ENCODE assay signal across 8 mouse cellular contexts in the genomic region with DNA sequence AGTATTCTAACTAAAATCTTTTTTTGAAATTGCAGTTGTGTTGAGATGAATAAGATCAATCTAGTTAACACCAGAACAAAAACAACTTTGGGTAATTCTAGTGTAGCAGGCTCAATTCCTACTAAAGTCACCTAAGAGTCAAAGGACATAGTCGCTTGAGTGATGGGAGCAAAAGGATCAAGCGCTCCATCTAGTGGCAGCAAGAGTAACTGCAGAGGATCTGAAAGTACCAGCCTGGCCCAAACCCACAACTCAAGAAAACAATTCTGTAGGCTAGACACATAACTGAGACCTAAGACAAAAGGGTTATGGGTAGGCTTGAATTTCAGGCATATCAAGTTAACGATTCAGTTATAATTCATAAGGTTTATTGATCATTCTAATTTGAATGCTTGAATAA. TPM values are rescaled to one million over a fixed set of nuclear protein-coding genes. Genes with fewer than 3 reads are reported as not detected.
DNase-seq lines count a peak whose midpoint lies in the region; ATAC-seq and TF ChIP-seq lines count a peak whose summit lies in the region.

No protein-coding gene starts in this region.

- no peaks in the 10 kb centered on the region for H3K9me3 ChIP-seq in intestine, embryonic 14.5 days (ENCODE audit: control insufficient read depth, low read length)
- no peaks in the 10 kb centered on the region for H3K9me3 ChIP-seq in intestine, embryonic 15.5 days

- H3K9ac ChIP-seq in intestine, embryonic 14.5 days (ENCODE audit: low read length), result no peak overlapping the region
- no peak overlapping the region for H3K9ac ChIP-seq in intestine, embryonic 15.5 days

- no peaks in the 10 kb centered on the region for H3K27me3 ChIP-seq in intestine, embryonic 14.5 days (replicated peaks; ENCODE audit: control insufficient read depth, insufficient read depth, low read length)
- H3K27me3 ChIP-seq in intestine, embryonic 15.5 days (replicated peaks), result no peaks in the 10 kb centered on the region

- no peak overlapping the region for H3K4me2 ChIP-seq in intestine, embryonic 14.5 days (ENCODE audit: low read length)
- H3K4me2 ChIP-seq in intestine, embryonic 15.5 days (replicated peaks), result no peak overlapping the region

- WGBS in intestine, embryonic 14.5 days, result 3% methylated on average over 3 of the region's 3 CpGs
- 1% methylated on average over 3 of the region's 3 CpGs for WGBS in intestine, embryonic 15.5 days

- no peak overlapping the region for H3K27ac ChIP-seq in intestine, embryonic 14.5 days (ENCODE audit: low read depth)
- H3K27ac ChIP-seq in intestine, embryonic 15.5 days, result no peak overlapping the region
- no peak overlapping the region for H3K27ac ChIP-seq in layer of hippocampus, adult 2 months

- intact Hi-C loops in heart, postnatal 14 days (cut with DNase I), result loop anchor here (1.0 kb wide), 1 partner anchor 251 kb away; no protein-coding TSS in a partner anchor

- H3K4me3 ChIP-seq in intestine, embryonic 14.5 days (ENCODE audit: low read depth, low read length), result no peak overlapping the region
- H3K4me3 ChIP-seq in intestine, embryonic 15.5 days (replicated peaks), result no peak overlapping the region
- no peak overlapping the region for H3K4me3 ChIP-seq in layer of hippocampus, adult 2 months

- no peaks in the 10 kb centered on the region for H3K36me3 ChIP-seq in intestine, embryonic 14.5 days (ENCODE audit: control insufficient read depth, insufficient read depth, low read length)
- H3K36me3 ChIP-seq in intestine, embryonic 15.5 days, result no peaks in the 10 kb centered on the region

- H3K4me1 ChIP-seq in intestine, embryonic 14.5 days (replicated peaks; ENCODE audit: control insufficient read depth, insufficient read depth, low read length), result no peaks in the 10 kb centered on the region
- no peaks in the 10 kb centered on the region for H3K4me1 ChIP-seq in intestine, embryonic 15.5 days (replicated peaks)

- TF ChIP-seq CTCF in layer of hippocampus, adult 2 months (conservative IDR thresholded peaks at IDR 0.05), result peak; percentile 100

- ATAC-seq in intestine, embryonic 14.5 days (replicated peaks; ENCODE audit: low FRiP score, low TSS enrichment, low read depth), result no peak
- no peak for ATAC-seq in intestine, embryonic 15.5 days
- peak; percentile 100 for ATAC-seq in megakaryocyte, adult 5-6 weeks (ENCODE audit: poor library complexity, severe bottlenecking)

- DNase-seq in intestine, embryonic 14.5 days (ENCODE audit: low spot score), result peak; percentile 58
- DNase-seq in adrenal gland, adult 18-20 months (ENCODE audit: low spot score in 2 of 2), result peak; percentile 48 to 52
- DNase-seq in embryo, embryonic 11 days, result peak; percentile 65
- peak; percentile 55 to 74 for DNase-seq in heart, postnatal 14 days
- peak; percentile 42 to 68 for DNase-seq in layer of hippocampus, adult 2 months (ENCODE audit: low spot score in 2 of 2)
- peak; percentile 47 for DNase-seq in right cerebral cortex, postnatal 4 days

RNA-seq across cellular contexts. Expression of a gene that starts 20.9 kb away (rescaled TPM):
- polyA plus RNA-seq in intestine, embryonic 14.5 days (2014; fragmentation: Nextera tagmentation; extraction: Ambion mirVana), result 11.3 and 11.4 TPM in 2 replicates
- 7.8 and 8.2 TPM in 2 replicates for polyA plus RNA-seq in intestine, embryonic 15.5 days (2015; fragmentation: Nextera tagmentation; extraction: Ambion mirVana)
- 100 to 1,000 TPM in 1 of 2 experiments, 10 to 100 TPM in 1; 93.4 to 111 TPM for total RNA-seq in adrenal gland, adult 18-20 months (2021)
- total RNA-seq in heart, postnatal 14 days (2021), result 100 to 1,000 TPM; 163 to 164 TPM
- total RNA-seq in layer of hippocampus, adult 2 months (2021), result 100 to 1,000 TPM; 101 to 105 TPM
- total RNA-seq in megakaryocyte, adult 5-6 weeks (2015), result 89.2 and 89.9 TPM in 2 replicates
- 57.6 and 72.7 TPM in 2 replicates for total RNA-seq in megakaryocyte, adult 5-6 weeks (2017)

RNA-seq across cellular contexts. Expression of a gene that starts 57.8 kb away (rescaled TPM):
- not detected in 2 replicates for polyA plus RNA-seq in intestine, embryonic 14.5 days (2014; fragmentation: Nextera tagmentation; extraction: Ambion mirVana)
- not detected in 2 replicates for polyA plus RNA-seq in intestine, embryonic 15.5 days (2015; fragmentation: Nextera tagmentation; extraction: Ambion mirVana)
- not detected for total RNA-seq in adrenal gland, adult 18-20 months (2021)
- not detected for total RNA-seq in heart, postnatal 14 days (2021)
- not detected for total RNA-seq in layer of hippocampus, adult 2 months (2021)
- total RNA-seq in megakaryocyte, adult 5-6 weeks (2015), result not detected in 2 replicates
- total RNA-seq in megakaryocyte, adult 5-6 weeks (2017), result not detected in 2 replicates
